Mouse (Mus musculus): ENCODE results near the gene Pigm. TPM values are rescaled to one million over a fixed set of nuclear protein-coding genes. Genes with fewer than 3 reads are reported as not detected.

Gene Pigm
- total RNA-seq, 2 experiments from 2014 or later: 8.7 to 10.9 TPM

Other genes with a start within 250 kb of the Pigm start
- 14.7 and 15.1 TPM in 2 replicates for gene Pex19, start 249.8 kb upstream of the Pigm start, total RNA-seq (2015; ENCODE audit: low replicate concordance)
- gene Pex19, start 249.8 kb upstream of the Pigm start, total RNA-seq (2017; ENCODE audit: low replicate concordance): 15.4 and 21.5 TPM in 2 replicates
- gene Dcaf8, start 228.5 kb upstream of the Pigm start, total RNA-seq (2015; ENCODE audit: low replicate concordance): 77.5 TPM in 2 replicates
- 141 and 176 TPM in 2 replicates for gene Dcaf8, start 228.5 kb upstream of the Pigm start, total RNA-seq (2017; ENCODE audit: low replicate concordance)
- gene Pea15a, start 169.7 kb upstream of the Pigm start, total RNA-seq (2015; ENCODE audit: low replicate concordance): 5.4 and 12.2 TPM in 2 replicates
- 3.3 and 6.0 TPM in 2 replicates for gene Pea15a, start 169.7 kb upstream of the Pigm start, total RNA-seq (2017; ENCODE audit: low replicate concordance)
- gene Casq1, start 156.7 kb upstream of the Pigm start, total RNA-seq (2015; ENCODE audit: low replicate concordance): not detected in 2 replicates
- gene Casq1, start 156.7 kb upstream of the Pigm start, total RNA-seq (2017; ENCODE audit: low replicate concordance): not detected in 2 replicates
- not detected in 2 replicates for gene Atp1a4, start 118.1 kb upstream of the Pigm start, total RNA-seq (2015; ENCODE audit: low replicate concordance)
- gene Atp1a4, start 118.1 kb upstream of the Pigm start, total RNA-seq (2017; ENCODE audit: low replicate concordance): not detected in 2 replicates
- 14.4 and 15.1 TPM in 2 replicates for gene Igsf8, start 114.9 kb upstream of the Pigm start, total RNA-seq (2015; ENCODE audit: low replicate concordance)
- gene Igsf8, start 114.9 kb upstream of the Pigm start, total RNA-seq (2017; ENCODE audit: low replicate concordance): 3.1 and 3.3 TPM in 2 replicates
- not detected in 2 replicates for gene Atp1a2, start 78.5 kb upstream of the Pigm start, total RNA-seq (2015; ENCODE audit: low replicate concordance)
- gene Atp1a2, start 78.5 kb upstream of the Pigm start, total RNA-seq (2017; ENCODE audit: low replicate concordance): not detected in 2 replicates
- not detected in 2 replicates for gene Kcnj9, start 47.2 kb upstream of the Pigm start, total RNA-seq (2015; ENCODE audit: low replicate concordance)
- gene Kcnj9, start 47.2 kb upstream of the Pigm start, total RNA-seq (2017; ENCODE audit: low replicate concordance): 2.5 TPM in 1 of 2 replicates, not detected in the other
- gene Kcnj10, start 35.3 kb upstream of the Pigm start, total RNA-seq (2015; ENCODE audit: low replicate concordance): 8.8 and 13.0 TPM in 2 replicates
- gene Kcnj10, start 35.3 kb upstream of the Pigm start, total RNA-seq (2017; ENCODE audit: low replicate concordance): 1.5 and 1.9 TPM in 2 replicates
- 1.1 TPM in 1 of 2 replicates, not detected in the other for gene Slamf9, start 98.8 kb downstream of the Pigm start, total RNA-seq (2015; ENCODE audit: low replicate concordance)
- gene Slamf9, start 98.8 kb downstream of the Pigm start, total RNA-seq (2017; ENCODE audit: low replicate concordance): 0.90 and 2.7 TPM in 2 replicates
- gene Igsf9, start 105.2 kb downstream of the Pigm start, total RNA-seq (2015; ENCODE audit: low replicate concordance): not detected in 2 replicates
- 2.4 TPM in 1 of 2 replicates, not detected in the other for gene Igsf9, start 105.2 kb downstream of the Pigm start, total RNA-seq (2017; ENCODE audit: low replicate concordance)
- 95.6 and 112 TPM in 2 replicates for gene Tagln2, start 123.5 kb downstream of the Pigm start, total RNA-seq (2015; ENCODE audit: low replicate concordance)
- 21.1 and 56.0 TPM in 2 replicates for gene Tagln2, start 123.5 kb downstream of the Pigm start, total RNA-seq (2017; ENCODE audit: low replicate concordance)
- gene Cfap45, start 144.3 kb downstream of the Pigm start, total RNA-seq (2015; ENCODE audit: low replicate concordance): not detected in 2 replicates
- not detected in 2 replicates for gene Cfap45, start 144.3 kb downstream of the Pigm start, total RNA-seq (2017; ENCODE audit: low replicate concordance)
- not detected in 2 replicates for gene Vsig8, start 179.4 kb downstream of the Pigm start, total RNA-seq (2015; ENCODE audit: low replicate concordance)
- not detected in 2 replicates for gene Vsig8, start 179.4 kb downstream of the Pigm start, total RNA-seq (2017; ENCODE audit: low replicate concordance)
- 4.3 TPM in 1 of 2 replicates, not detected in the other for gene Slamf8, start 214.0 kb downstream of the Pigm start, total RNA-seq (2015; ENCODE audit: low replicate concordance)
- 0.30 and 2.1 TPM in 2 replicates for gene Slamf8, start 214.0 kb downstream of the Pigm start, total RNA-seq (2017; ENCODE audit: low replicate concordance)
- gene Fcrl6, start 226.0 kb downstream of the Pigm start, total RNA-seq (2015; ENCODE audit: low replicate concordance): not detected in 2 replicates
- not detected in 2 replicates for gene Fcrl6, start 226.0 kb downstream of the Pigm start, total RNA-seq (2017; ENCODE audit: low replicate concordance)

Data from erythroid progenitor cell, adult 5-6 weeks (primary cell).